In the genomic region with DNA sequence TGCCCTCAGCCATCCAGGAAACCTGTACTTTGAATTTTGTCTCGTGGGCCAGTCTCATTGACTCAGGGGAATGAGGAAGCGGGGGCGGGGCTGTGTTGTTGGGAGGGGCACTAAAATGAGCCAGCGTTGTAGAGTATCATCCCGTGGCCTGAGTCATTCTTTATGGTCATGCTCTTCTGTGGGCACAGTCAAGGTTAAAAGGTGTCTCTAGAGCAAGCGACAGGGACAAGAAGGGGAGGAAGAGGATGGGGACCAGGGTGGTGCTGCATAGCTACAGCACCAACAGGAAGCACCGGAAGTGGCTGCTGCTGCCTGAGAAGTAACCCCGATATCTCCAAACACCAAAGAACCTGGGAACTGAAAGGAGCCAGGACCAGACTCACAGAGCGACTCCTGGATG, we compare ENCODE assay signal across 13 mouse cellular contexts. TPM values are rescaled to one million over a fixed set of nuclear protein-coding genes. Genes with fewer than 3 reads are reported as not detected.
DNase-seq lines count a peak whose midpoint lies in the region; ATAC-seq and TF ChIP-seq lines count a peak whose summit lies in the region.
"Had no signal": no experiment of that assay in that cellular context is flagged by ENCODE, and none has a peak within 500 bp of the region (broad histone marks: within the 10 kb centered on the region; RNA-seq: fewer than 3 reads in every experiment).

No protein-coding gene starts in this region.

- no peak for TF ChIP-seq EP300 in stomach, postnatal 0 days (optimal IDR thresholded peaks at IDR 0.05)

- no peak overlapping the region for H3K4me2 ChIP-seq in heart, embryonic 13.5 days
- no peak overlapping the region for H3K4me2 ChIP-seq in stomach, postnatal 0 days (replicated peaks; ENCODE audit: low read depth)
- H3K4me2 ChIP-seq: liver, embryonic 15.5 days had no signal

- 0 out of 2 replicates have a peak overlapping the region, but pooled peaks have one; percentile 32 for H3K27ac ChIP-seq in heart, embryonic 13.5 days (replicated peaks)
- H3K27ac ChIP-seq in stomach, postnatal 0 days (replicated peaks) = no peak overlapping the region
- H3K27ac ChIP-seq: hindbrain, postnatal 0 days; liver, embryonic 15.5 days; macrophage had no signal

- 50% methylated on average over 9 of the region's 9 CpGs for WGBS in heart, embryonic 13.5 days
- WGBS in stomach, postnatal 0 days = 58% methylated on average over 9 of the region's 9 CpGs

- intact Hi-C loops in left cerebral cortex, postnatal 36 days (cut with DNase I) = no loop called here

- TF ChIP-seq CTCF in stomach, postnatal 0 days (IDR thresholded peaks at IDR 0.05; ENCODE audit: low read depth) = no peak

- H3K27me3 ChIP-seq in heart, embryonic 13.5 days (replicated peaks) = no peaks in the 10 kb centered on the region
- H3K27me3 ChIP-seq in stomach, postnatal 0 days (ENCODE audit: control insufficient read depth, insufficient read depth, low read length) = no peaks in the 10 kb centered on the region
- H3K27me3 ChIP-seq: liver, embryonic 15.5 days had no signal

- 0 out of 2 replicates have a peak overlapping the region, but pooled peaks have one; percentile 50 for H3K9ac ChIP-seq in heart, embryonic 13.5 days
- no peak overlapping the region for H3K9ac ChIP-seq in stomach, postnatal 0 days (ENCODE audit: low read length)
- H3K9ac ChIP-seq: liver, embryonic 15.5 days had no signal

- no peaks in the 10 kb centered on the region for H3K9me3 ChIP-seq in heart, embryonic 13.5 days
- H3K9me3 ChIP-seq in stomach, postnatal 0 days (ENCODE audit: control insufficient read depth, low read length) = no peaks in the 10 kb centered on the region
- H3K9me3 ChIP-seq: liver, embryonic 15.5 days had no signal

- no peak for DNase-seq in heart, adult 11 months
- peak; percentile 34 for DNase-seq in MEL-GATA-1-ER (ENCODE audit: extremely low read depth, low read depth)
- peak; percentile 27 for DNase-seq in stomach, postnatal 0 days (ENCODE audit: low spot score)
- DNase-seq in ovary, postnatal 36 days (ENCODE audit: low spot score) = no peak
- no peak for DNase-seq in left cerebral cortex, postnatal 36 days (ENCODE audit: low spot score in 2 of 2)
- DNase-seq: kidney, postnatal 14 days had no signal

- no peak for ATAC-seq in heart, embryonic 13.5 days (ENCODE audit: extremely low read depth, insufficient number of reproducible peaks, low FRiP score, low TSS enrichment)
- ATAC-seq in common myeloid progenitor, adult 5-6 weeks (replicated peaks; ENCODE audit: low read depth, poor library complexity, severe bottlenecking) = peak; percentile 61
- no peak for ATAC-seq in stomach, postnatal 0 days (ENCODE audit: low FRiP score, low TSS enrichment)
- ATAC-seq in frontal cortex, adult (ENCODE audit: low TSS enrichment) = no peak
- ATAC-seq: hindbrain, postnatal 0 days had no signal

- H3K4me3 ChIP-seq in heart, embryonic 13.5 days = no peak overlapping the region
- no peak overlapping the region for H3K4me3 ChIP-seq in stomach, postnatal 0 days (ENCODE audit: low read depth, low read length)
- H3K4me3 ChIP-seq: liver, embryonic 15.5 days; myocyte had no signal

- no peaks in the 10 kb centered on the region for H3K36me3 ChIP-seq in heart, embryonic 13.5 days
- no peaks in the 10 kb centered on the region for H3K36me3 ChIP-seq in stomach, postnatal 0 days (ENCODE audit: control insufficient read depth, insufficient read depth, low read length)
- H3K36me3 ChIP-seq: liver, embryonic 15.5 days had no signal

- peaks cover 29% of the 10 kb centered on the region for H3K4me1 ChIP-seq in heart, embryonic 13.5 days
- no peaks in the 10 kb centered on the region for H3K4me1 ChIP-seq in stomach, postnatal 0 days (replicated peaks; ENCODE audit: control insufficient read depth, insufficient read depth)
- H3K4me1 ChIP-seq: liver, embryonic 15.5 days had no signal

RNA-seq across cellular contexts. Expression of gene Mgat5b, which starts 31.2 kb away (rescaled TPM):
- 0.61 and 0.67 TPM in 2 replicates for polyA plus RNA-seq in heart, embryonic 13.5 days (2015; fragmentation: Nextera tagmentation; extraction: Ambion mirVana)
- total RNA-seq in common myeloid progenitor, adult 5-6 weeks (2017) = not detected in 2 replicates
- 0.30 and 0.57 TPM in 2 replicates for polyA plus RNA-seq in stomach, postnatal 0 days (2015; fragmentation: Nextera tagmentation; extraction: Ambion mirVana)
- total RNA-seq in left cerebral cortex, postnatal 36 days (2021) = 10 to 100 TPM; 76.5 to 86.1 TPM
- polyA plus RNA-seq: liver, embryonic 15.5 days; macrophage; myocyte had no signal

Comparison
In these comparisons a context has a peak if more than half of its experiments do, and no peak if none do; other contexts are left out.
1. DNase-seq: peak in MEL-GATA-1-ER (single experiment) and stomach, postnatal 0 days (single experiment); none in heart, adult 11 months (single experiment), ovary, postnatal 36 days (single experiment) and left cerebral cortex, postnatal 36 days (0 of 2).
2. RNA of gene Mgat5b, which starts 31.2 kb away (total RNA-seq): 76.5 to 86.1 TPM in left cerebral cortex, postnatal 36 days; not detected in common myeloid progenitor, adult 5-6 weeks; every median in the first group is over 10 times any median in the second.